Mouse (Mus musculus): ENCODE results near the gene Nfe2l1.

GRCm38 (mm10) chr11:96839428-96839827 lies 9.7 kb upstream of the Nfe2l1 start:
- TF ChIP-seq POLR2A (IDR thresholded peaks at IDR 0.05; ENCODE audit: low read depth, low read length), result no peak
- no peak for TF ChIP-seq CTCF (conservative IDR thresholded peaks at IDR 0.05; ENCODE audit: insufficient read depth, insufficient read length, low read depth, low read length)

Measured in kidney, adult 2 months (tissue).